Mouse (Mus musculus) frontal cortex, postnatal 36 days (tissue): ENCODE results near the gene Gm21258.
"Not testable (repeated sequence)": the region's sequence is repeated elsewhere in the genome, so short reads cannot be mapped to it uniquely, and the experiment has no call there.

Source experiments
- DNase-seq, 2 experiments: peaks; one replicate each; pipeline ENCODE4 v3.0.0; 2022; ENCODE audit warnings: low spot score in 2 of 2

The Gm21258 gene

GRCm38 (mm10) chrY:52779740-52780139, at the start of gene Gm21258:
Gene Gm21258 (plus strand): TSS chrY:52780040.
- DNase-seq, result not testable (repeated sequence)
